In the genomic region with DNA sequence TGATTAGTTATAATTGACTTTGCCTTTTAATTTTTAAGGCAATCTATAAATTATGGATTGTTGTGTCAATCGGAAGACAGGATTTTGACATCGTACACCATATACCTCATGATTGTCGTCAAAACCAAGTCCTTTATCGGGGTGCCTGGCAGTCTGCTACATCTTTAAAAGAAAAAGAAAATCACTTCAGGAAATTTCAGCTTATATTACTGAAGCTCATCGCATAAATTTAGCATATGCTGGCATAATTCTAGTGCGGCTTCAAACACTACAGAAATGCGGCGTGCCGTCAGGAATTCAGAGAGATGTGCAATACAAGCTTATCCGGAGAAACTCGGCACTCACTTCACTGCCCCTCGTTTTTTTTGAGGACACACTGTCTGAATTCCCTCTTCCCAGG, we compare ENCODE assay signal across 15 mouse cellular contexts.
DNase-seq lines count a peak whose midpoint lies in the region; ATAC-seq and TF ChIP-seq lines count a peak whose summit lies in the region.
"Had no signal": no experiment of that assay in that cellular context is flagged by ENCODE, and none has a peak within 500 bp of the region (broad histone marks: within the 10 kb centered on the region; RNA-seq: fewer than 3 reads in every experiment).

No protein-coding gene starts in this region.

- H3K36me3 ChIP-seq in heart, embryonic 11.5 days (ENCODE audit: control insufficient read depth, insufficient read depth, low read length), result no peaks in the 10 kb centered on the region
- H3K36me3 ChIP-seq in intestine, postnatal 0 days (ENCODE audit: control insufficient read depth, insufficient read depth), result no peaks in the 10 kb centered on the region
- H3K36me3 ChIP-seq in intestine, embryonic 16.5 days (ENCODE audit: control insufficient read depth, insufficient read depth, low read length), result no peaks in the 10 kb centered on the region
- no peaks in the 10 kb centered on the region for H3K36me3 ChIP-seq in midbrain, postnatal 0 days (ENCODE audit: insufficient read depth, low read length)
- H3K36me3 ChIP-seq in midbrain, embryonic 14.5 days (ENCODE audit: control insufficient read depth, insufficient read depth, low read length), result no peaks in the 10 kb centered on the region
- H3K36me3 ChIP-seq: limb, embryonic 12.5 days; liver, embryonic 15.5 days; stomach, embryonic 15.5 days had no signal

- H3K9me3 ChIP-seq in heart, embryonic 11.5 days (replicated peaks; ENCODE audit: control insufficient read depth, low read length), result no peaks in the 10 kb centered on the region
- H3K9me3 ChIP-seq in intestine, postnatal 0 days (ENCODE audit: control insufficient read depth), result no peaks in the 10 kb centered on the region
- no peaks in the 10 kb centered on the region for H3K9me3 ChIP-seq in intestine, embryonic 16.5 days (ENCODE audit: control insufficient read depth, low read length)
- no peaks in the 10 kb centered on the region for H3K9me3 ChIP-seq in midbrain, postnatal 0 days (ENCODE audit: low read length)
- no peaks in the 10 kb centered on the region for H3K9me3 ChIP-seq in midbrain, embryonic 14.5 days (ENCODE audit: control insufficient read depth, low read length)
- H3K9me3 ChIP-seq: limb, embryonic 12.5 days; liver, embryonic 15.5 days; stomach, embryonic 15.5 days had no signal

- no peak for ATAC-seq in heart, embryonic 11.5 days (replicated peaks; ENCODE audit: insufficient number of reproducible peaks, low FRiP score, low TSS enrichment)
- no peak for ATAC-seq in intestine, postnatal 0 days
- ATAC-seq in intestine, embryonic 16.5 days, result no peak
- ATAC-seq in midbrain, postnatal 0 days (ENCODE audit: low FRiP score), result no peak
- ATAC-seq in midbrain, embryonic 14.5 days (ENCODE audit: low FRiP score, low TSS enrichment), result no peak

- peak overlapping the region; percentile 16; the same call in 1 of the 2 replicates for H3K9ac ChIP-seq in heart, embryonic 11.5 days (ENCODE audit: low read depth, low read length)
- H3K9ac ChIP-seq in intestine, postnatal 0 days (ENCODE audit: low read depth, low read length), result no peak overlapping the region
- no peak overlapping the region for H3K9ac ChIP-seq in intestine, embryonic 16.5 days (ENCODE audit: low read depth, low read length)
- no peak overlapping the region for H3K9ac ChIP-seq in midbrain, postnatal 0 days (replicated peaks; ENCODE audit: low read length, poor library complexity, severe bottlenecking)
- H3K9ac ChIP-seq in midbrain, embryonic 14.5 days (replicated peaks; ENCODE audit: low read length), result no peak overlapping the region
- H3K9ac ChIP-seq: limb, embryonic 12.5 days; liver, embryonic 15.5 days; stomach, embryonic 15.5 days had no signal

- WGBS in heart, embryonic 11.5 days (ENCODE audit: insufficient replicate concordance), result 68% methylated on average over 12 of the region's 12 CpGs
- WGBS in intestine, postnatal 0 days, result 86% methylated on average over 12 of the region's 12 CpGs
- WGBS in intestine, embryonic 16.5 days, result 86% methylated on average over 12 of the region's 12 CpGs
- whole genome bisulfite sequencing in midbrain, postnatal 0 days, result 66% methylated on average over 12 of the region's 12 CpGs
- 83% methylated on average over 12 of the region's 12 CpGs for WGBS in midbrain, embryonic 14.5 days

- no peak overlapping the region for H3K27ac ChIP-seq in heart, embryonic 11.5 days (ENCODE audit: low read depth, low read length)
- H3K27ac ChIP-seq in intestine, postnatal 0 days (ENCODE audit: low read depth, low read length), result no peak overlapping the region
- H3K27ac ChIP-seq in intestine, embryonic 16.5 days (ENCODE audit: low read length), result no peak overlapping the region
- peak overlapping the region; percentile 34 for H3K27ac ChIP-seq in midbrain, postnatal 0 days (ENCODE audit: low read depth, low read length)
- H3K27ac ChIP-seq in midbrain, embryonic 14.5 days (replicated peaks; ENCODE audit: low read depth, low read length), result no peak overlapping the region
- H3K27ac ChIP-seq: limb, embryonic 12.5 days; liver, embryonic 15.5 days; stomach, embryonic 15.5 days had no signal

- peak overlapping the region; percentile 47 for H3K4me2 ChIP-seq in heart, embryonic 11.5 days
- peak overlapping the region; percentile 14; the same call in 1 of the 2 replicates for H3K4me2 ChIP-seq in intestine, postnatal 0 days (replicated peaks; ENCODE audit: low read depth)
- no peak overlapping the region for H3K4me2 ChIP-seq in intestine, embryonic 16.5 days (ENCODE audit: low read depth, low read length)
- H3K4me2 ChIP-seq in midbrain, postnatal 0 days (ENCODE audit: low read depth, low read length, poor library complexity, severe bottlenecking), result peak overlapping the region; percentile 25
- H3K4me2 ChIP-seq in midbrain, embryonic 14.5 days (ENCODE audit: low read length), result no peak overlapping the region; the same call in 1 of the 2 replicates
- H3K4me2 ChIP-seq: limb, embryonic 12.5 days; liver, embryonic 15.5 days; stomach, embryonic 15.5 days had no signal

- peak overlapping the region; percentile 33 for H3K4me3 ChIP-seq in heart, embryonic 11.5 days (ENCODE audit: low read depth, low read length)
- no peak overlapping the region for H3K4me3 ChIP-seq in intestine, postnatal 0 days (ENCODE audit: low read depth, low read length)
- no peak overlapping the region for H3K4me3 ChIP-seq in intestine, embryonic 16.5 days (ENCODE audit: low read length)
- H3K4me3 ChIP-seq in midbrain, postnatal 0 days (ENCODE audit: low read depth, low read length), result no peak overlapping the region
- no peak overlapping the region for H3K4me3 ChIP-seq in midbrain, embryonic 14.5 days (replicated peaks; ENCODE audit: low read depth, low read length)
- H3K4me3 ChIP-seq: limb, embryonic 12.5 days; liver, embryonic 15.5 days; megakaryocyte, embryonic 14.5 days; stomach, embryonic 15.5 days had no signal

- TF ChIP-seq CTCF in intestine, postnatal 0 days (IDR thresholded peaks at IDR 0.05; ENCODE audit: low read depth), result no peak
- no peak for TF ChIP-seq CTCF in midbrain, postnatal 0 days (IDR thresholded peaks at IDR 0.05)

- no peak for DNase-seq in heart, adult 18-20 months
- no peak for DNase-seq in midbrain, postnatal 0 days (ENCODE audit: low spot score)
- no peak for DNase-seq in midbrain, embryonic 14.5 days
- DNase-seq in telencephalon, adult 2 months (ENCODE audit: low read depth, low spot score), result peak; percentile 27
- DNase-seq: adrenal gland, postnatal 25 days; kidney, adult 18-20 months; kidney, postnatal 25 days; thymus, postnatal 36 days had no signal

- no peaks in the 10 kb centered on the region for H3K27me3 ChIP-seq in heart, embryonic 11.5 days (ENCODE audit: control insufficient read depth, insufficient read depth, low read length)
- no peaks in the 10 kb centered on the region for H3K27me3 ChIP-seq in intestine, postnatal 0 days (replicated peaks; ENCODE audit: control insufficient read depth, insufficient read depth, low read length)
- no peaks in the 10 kb centered on the region for H3K27me3 ChIP-seq in intestine, embryonic 16.5 days (replicated peaks; ENCODE audit: control insufficient read depth, insufficient read depth, low read length)
- H3K27me3 ChIP-seq in midbrain, postnatal 0 days (ENCODE audit: insufficient read depth, low read length), result no peaks in the 10 kb centered on the region
- no peaks in the 10 kb centered on the region for H3K27me3 ChIP-seq in midbrain, embryonic 14.5 days (ENCODE audit: control insufficient read depth, insufficient read depth, low read length)
- H3K27me3 ChIP-seq: limb, embryonic 12.5 days; liver, embryonic 15.5 days; megakaryocyte, embryonic 14.5 days; stomach, embryonic 15.5 days had no signal

- no peaks in the 10 kb centered on the region for H3K4me1 ChIP-seq in heart, embryonic 11.5 days (ENCODE audit: control insufficient read depth, insufficient read depth, low read length)
- H3K4me1 ChIP-seq in intestine, postnatal 0 days (replicated peaks; ENCODE audit: control insufficient read depth, insufficient read depth, low read length), result no peaks in the 10 kb centered on the region
- H3K4me1 ChIP-seq in intestine, embryonic 16.5 days (ENCODE audit: control insufficient read depth, insufficient read depth, low read length), result no peaks in the 10 kb centered on the region
- no peaks in the 10 kb centered on the region for H3K4me1 ChIP-seq in midbrain, postnatal 0 days (ENCODE audit: insufficient read depth, low read length)
- H3K4me1 ChIP-seq in midbrain, embryonic 14.5 days (ENCODE audit: control insufficient read depth, insufficient read depth, low read length), result peaks cover 14% of the 10 kb centered on the region
- H3K4me1 ChIP-seq: liver, embryonic 15.5 days; stomach, embryonic 15.5 days had no signal

Comparison
In these comparisons a context has a peak if more than half of its experiments do, and no peak if none do; other contexts are left out.
1. H3K4me2 ChIP-seq: peak in heart, embryonic 11.5 days (single experiment), intestine, postnatal 0 days (single experiment) and midbrain, postnatal 0 days (single experiment); none in intestine, embryonic 16.5 days (single experiment) and midbrain, embryonic 14.5 days (single experiment).